Mouse (Mus musculus) left cerebral cortex, adult 2 months (tissue): ENCODE measurements around the gene Wdr72. TPM values are rescaled to one million over a fixed set of nuclear protein-coding genes. Genes with fewer than 3 reads are reported as not detected.
A peak's percentile ranks its signal among the peaks of the same experiment; 100 is the strongest.

Experiments used
- DNase-seq, 2 experiments: peaks; one replicate each; pipeline ENCODE4 v3.0.0; 2021 to 2022; ENCODE audit warnings: low spot score in 2 of 2, mixed read lengths in 1 of 2; ENCODE audit errors: extremely low spot score in 1 of 2
- H3K27ac ChIP-seq: fragments of 200-600 bp; 2 replicates; pipeline ENCODE4 v1.8.1; 2022
- H3K4me3 ChIP-seq: fragments of 200-600 bp; 2 replicates; pipeline ENCODE4 v1.8.1; 2022
- CTCF ChIP-seq: fragments of 200-600 bp; IDR thresholded peaks from 2 replicates; pipeline ENCODE4 v1.8.1; 2022; ENCODE audit warnings: antibody characterized with exemption, mild to moderate bottlenecking, moderate library complexity
- intact Hi-C: fragments of 180-260 bp; cut with DNase I; formaldehyde crosslinking; loops from one replicate; pipeline ENCODE4 v1.15.1; 2025
- total RNA-seq, 2 experiments: library from RNA; stranded (reverse); gene quantifications; 2 replicates each; pipeline ENCODE4 v1.2.3; 2021

Gene Wdr72
- total RNA-seq, 2 experiments from 2014 or later = 0.07 TPM; not detected in 1

GRCm38 (mm10) chr9:74250522-74250921, 140.4 kb downstream of the Wdr72 start:
- DNase-seq = no peak
- no peak for TF ChIP-seq CTCF
- intact Hi-C loops = no loop called here
- Histone ChIP-seq H3K4me3 (no peak overlapping the region), H3K27ac (no peak overlapping the region)

GRCm38 (mm10) chr9:74258389-74258788, 148.2 kb downstream of the Wdr72 start:
- Histone ChIP-seq H3K27ac (no peak overlapping the region), H3K4me3 (no peak overlapping the region)
- intact Hi-C loops = no loop called here
- no peak for DNase-seq
- TF ChIP-seq CTCF = no peak

- no peak for DNase-seq
- intact Hi-C loops = no loop called here
- no peak overlapping the region for H3K4me3 ChIP-seq
- H3K27ac ChIP-seq = no peak overlapping the region
- TF ChIP-seq CTCF = no peak
These were observed 167.7 kb downstream of the Wdr72 start for GRCm38 (mm10) chr9:74277752-74278385.

- intact Hi-C loops = loop anchor here (5.0 kb wide), 1 partner anchor 140 kb away; no protein-coding TSS in a partner anchor
- TF ChIP-seq CTCF = no peak
These were observed 171.9 kb downstream of the Wdr72 start for GRCm38 (mm10) chr9:74282072-74282471.

GRCm38 (mm10) chr9:74286210-74286609, 176.1 kb downstream of the Wdr72 start:
- Histone ChIP-seq H3K27ac (no peak overlapping the region), H3K4me3 (no peak overlapping the region)
- intact Hi-C loops = loop anchor here (2.0 kb wide), 1 partner anchor 585 kb away; no protein-coding TSS in a partner anchor
- peak; percentile 45 for TF ChIP-seq CTCF
- DNase-seq = no peak

More at GRCm38 (mm10) chr9:74282072-74282471, 171.9 kb downstream of the Wdr72 start:
- no peak for DNase-seq
- H3K4me3 ChIP-seq = no peak overlapping the region
- no peak overlapping the region for H3K27ac ChIP-seq

- no peak for DNase-seq
- Histone ChIP-seq H3K27ac (no peak overlapping the region), H3K4me3 (no peak overlapping the region)
- TF ChIP-seq CTCF = no peak
- intact Hi-C loops = no loop called here
These were observed 184.3 kb downstream of the Wdr72 start for GRCm38 (mm10) chr9:74294479-74294878.

GRCm38 (mm10) chr9:74318771-74319170, 208.6 kb downstream of the Wdr72 start:
- Histone ChIP-seq H3K4me3 (no peak overlapping the region), H3K27ac (no peak overlapping the region)
- intact Hi-C loops = no loop called here
- no peak for TF ChIP-seq CTCF
- DNase-seq = no peak

- intact Hi-C loops = no loop called here
- Histone ChIP-seq H3K4me3 (no peak overlapping the region), H3K27ac (no peak overlapping the region)
- no peak for DNase-seq
- TF ChIP-seq CTCF = no peak
These were observed 214.2 kb downstream of the Wdr72 start for GRCm38 (mm10) chr9:74324089-74324924.

- intact Hi-C loops = no loop called here
- Histone ChIP-seq H3K27ac (no peak overlapping the region), H3K4me3 (no peak overlapping the region)
- DNase-seq = no peak
- TF ChIP-seq CTCF = no peak
These were observed 214.8 kb downstream of the Wdr72 start for GRCm38 (mm10) chr9:74324925-74325295.

- Histone ChIP-seq H3K4me3 (no peak overlapping the region), H3K27ac (no peak overlapping the region)
- no peak for DNase-seq
- intact Hi-C loops = no loop called here
- no peak for TF ChIP-seq CTCF
These were observed 215.8 kb downstream of the Wdr72 start for GRCm38 (mm10) chr9:74325981-74326380.

GRCm38 (mm10) chr9:74328821-74329220, 218.7 kb downstream of the Wdr72 start:
- TF ChIP-seq CTCF = no peak
- DNase-seq = no peak
- no peak overlapping the region for H3K27ac ChIP-seq
- intact Hi-C loops = no loop called here
- H3K4me3 ChIP-seq = no peak overlapping the region

- TF ChIP-seq CTCF = no peak
- Histone ChIP-seq H3K27ac (no peak overlapping the region), H3K4me3 (no peak overlapping the region)
- intact Hi-C loops = no loop called here
- no peak for DNase-seq
These were observed 220.7 kb downstream of the Wdr72 start for GRCm38 (mm10) chr9:74330706-74331495.
